Mouse (Mus musculus): ENCODE measurements at regions not wholly inside any gene's neighbourhood (a gene's known extent, or its start where the extent isn't known, plus 50 kb on each side); places are given as distances from the start of the nearest gene placed in this dataset.

DNA sequence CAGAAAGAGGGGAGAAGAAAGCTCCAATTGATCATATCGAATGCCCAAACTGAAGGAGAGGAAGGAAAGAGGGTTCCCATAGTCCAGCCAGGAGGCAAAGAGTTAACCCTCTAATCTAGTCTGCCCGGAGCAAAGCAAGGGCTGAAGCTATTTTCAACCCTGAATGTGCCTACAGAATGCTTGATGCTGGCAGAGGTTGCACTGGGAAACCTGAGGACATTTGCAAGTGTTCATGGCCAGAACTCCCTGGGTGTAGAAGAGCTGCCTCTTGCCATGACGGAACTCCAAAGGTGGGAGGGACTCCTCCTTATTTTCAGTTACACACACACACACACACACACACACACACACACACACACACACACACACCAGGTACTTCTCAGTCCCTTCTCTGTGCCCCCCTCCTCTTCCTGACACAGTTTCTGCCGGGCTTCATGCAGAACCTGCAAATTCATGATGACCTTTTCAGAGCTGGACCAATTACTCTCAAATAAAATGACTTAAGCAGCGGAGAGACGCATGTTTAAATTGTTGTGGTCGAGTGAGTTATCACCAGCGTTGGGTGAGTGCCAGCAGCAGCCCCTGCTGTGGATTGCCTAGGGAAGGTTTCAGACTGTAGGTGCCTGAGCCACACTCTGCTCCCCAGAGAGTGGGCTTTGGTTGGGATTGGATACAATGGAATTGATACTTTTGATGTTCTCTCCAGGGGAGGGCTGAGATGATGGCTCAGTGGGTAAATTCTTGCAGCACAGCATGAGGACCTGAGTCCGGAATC, 152.1 kb upstream of the Sdk2 start:
- no peak overlapping the region for H3K27ac ChIP-seq
- H3K4me1 ChIP-seq = peaks cover 24% of the 10 kb centered on the region
- no peaks in the 10 kb centered on the region for H3K36me3 ChIP-seq
- no peak overlapping the region for H3K9ac ChIP-seq
- peaks cover 29% of the 10 kb centered on the region for H3K27me3 ChIP-seq
- H3K4me2 ChIP-seq = no peak overlapping the region
- ATAC-seq (ENCODE audit: borderline replicate concordance, extremely low read depth, low FRiP score, low TSS enrichment) = no peak
- H3K9me3 ChIP-seq = no peaks in the 10 kb centered on the region
- H3K4me3 ChIP-seq = no peak overlapping the region
- 28% methylated on average over 9 of the region's 9 CpGs for WGBS

DNA sequence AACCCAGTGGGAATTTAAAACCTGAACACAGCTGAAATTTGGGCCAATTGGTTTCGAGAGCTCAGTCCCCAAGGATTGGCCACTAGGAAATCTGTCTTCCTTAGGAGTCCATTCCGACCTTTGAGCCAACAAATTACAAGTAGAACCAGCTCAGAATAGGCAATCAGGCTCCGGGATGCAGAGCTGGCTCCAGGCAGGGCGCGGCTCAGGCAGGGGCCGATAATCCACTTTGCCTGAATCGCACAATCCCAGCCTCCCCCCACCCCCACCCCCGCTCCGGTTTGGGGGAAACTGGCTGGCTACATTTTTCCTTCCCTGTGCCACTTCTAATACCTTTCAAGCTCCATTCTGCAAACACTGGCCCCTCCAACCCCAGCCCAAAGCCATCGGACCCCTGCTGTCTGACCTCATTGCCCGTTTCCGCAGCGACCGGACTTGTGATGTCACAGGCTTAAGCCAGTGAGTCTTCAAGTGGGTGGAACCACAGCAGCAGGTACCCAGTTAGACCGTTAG, 150.5 kb upstream of the Sdk2 start:
- H3K27ac ChIP-seq = no peak overlapping the region
- WGBS = 5% methylated on average over 15 of the region's 15 CpGs
- H3K9me3 ChIP-seq = no peaks in the 10 kb centered on the region
- ATAC-seq (ENCODE audit: borderline replicate concordance, extremely low read depth, low FRiP score, low TSS enrichment) = no peak
- no peak overlapping the region for H3K9ac ChIP-seq
- peak overlapping the region; percentile 15; the same call in 1 of the 2 replicates for H3K4me3 ChIP-seq
- no peaks in the 10 kb centered on the region for H3K36me3 ChIP-seq
- peaks cover 29% of the 10 kb centered on the region for H3K27me3 ChIP-seq
- peak overlapping the region; percentile 44 for H3K4me2 ChIP-seq
- H3K4me1 ChIP-seq = peaks cover 24% of the 10 kb centered on the region

DNA sequence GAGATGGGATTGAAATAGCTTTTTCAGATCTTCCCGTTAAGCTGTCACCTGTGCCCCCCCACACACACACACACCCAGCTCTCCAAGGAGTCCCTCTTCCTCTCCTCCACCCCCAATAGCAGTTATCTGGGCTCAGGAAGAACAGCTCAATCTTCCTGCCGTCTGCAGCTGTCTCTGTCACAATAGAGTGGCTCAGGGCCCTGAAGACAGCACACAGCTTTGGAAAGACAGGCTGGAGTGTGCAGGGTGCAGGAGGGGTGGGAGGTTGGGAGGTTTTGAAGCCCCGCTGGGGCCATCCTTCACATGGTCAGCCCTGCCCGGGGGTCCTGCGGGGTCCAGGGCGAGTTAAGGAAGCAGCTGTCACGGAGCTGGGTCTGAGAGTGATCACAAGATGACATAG, 149.6 kb upstream of the Sdk2 start:
- ATAC-seq (ENCODE audit: borderline replicate concordance, extremely low read depth, low FRiP score, low TSS enrichment) = no peak
- no peak overlapping the region for H3K4me2 ChIP-seq
- no peaks in the 10 kb centered on the region for H3K36me3 ChIP-seq
- peaks cover 24% of the 10 kb centered on the region for H3K4me1 ChIP-seq
- H3K9me3 ChIP-seq = no peaks in the 10 kb centered on the region
- H3K4me3 ChIP-seq = no peak overlapping the region
- H3K9ac ChIP-seq = no peak overlapping the region
- no peak overlapping the region for H3K27ac ChIP-seq
- 6% methylated on average over 7 of the region's 7 CpGs for WGBS
- H3K27me3 ChIP-seq = peaks cover 29% of the 10 kb centered on the region

DNA sequence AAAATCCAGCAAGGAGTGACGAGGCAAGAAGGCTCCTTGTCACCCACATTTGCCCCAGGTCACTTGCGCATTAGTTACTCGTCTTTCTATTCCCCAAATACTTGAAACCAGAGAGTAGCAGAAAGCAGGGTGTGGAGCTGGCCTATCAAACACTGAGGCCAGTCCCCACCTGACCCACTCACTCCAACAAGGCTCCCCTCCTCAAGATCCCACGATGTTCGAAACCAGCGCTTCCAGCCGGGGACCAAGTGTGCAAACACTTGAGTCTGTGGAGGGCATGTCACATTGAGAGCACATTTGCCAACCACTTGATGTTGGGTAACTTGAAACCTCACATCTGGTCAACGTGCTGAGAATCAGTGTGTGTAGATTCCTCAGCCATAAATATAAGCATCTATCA, 148.4 kb upstream of the Sdk2 start:
- peak; percentile 37 for ATAC-seq (ENCODE audit: borderline replicate concordance, extremely low read depth, low FRiP score, low TSS enrichment)
- no peaks in the 10 kb centered on the region for H3K36me3 ChIP-seq
- H3K9me3 ChIP-seq = no peaks in the 10 kb centered on the region
- WGBS = 56% methylated on average over 8 of the region's 8 CpGs
- H3K4me1 ChIP-seq = peaks cover 24% of the 10 kb centered on the region
- no peak overlapping the region for H3K9ac ChIP-seq
- no peak overlapping the region for H3K4me2 ChIP-seq
- peaks cover 29% of the 10 kb centered on the region for H3K27me3 ChIP-seq
- H3K4me3 ChIP-seq = no peak overlapping the region
- H3K27ac ChIP-seq = no peak overlapping the region

DNA sequence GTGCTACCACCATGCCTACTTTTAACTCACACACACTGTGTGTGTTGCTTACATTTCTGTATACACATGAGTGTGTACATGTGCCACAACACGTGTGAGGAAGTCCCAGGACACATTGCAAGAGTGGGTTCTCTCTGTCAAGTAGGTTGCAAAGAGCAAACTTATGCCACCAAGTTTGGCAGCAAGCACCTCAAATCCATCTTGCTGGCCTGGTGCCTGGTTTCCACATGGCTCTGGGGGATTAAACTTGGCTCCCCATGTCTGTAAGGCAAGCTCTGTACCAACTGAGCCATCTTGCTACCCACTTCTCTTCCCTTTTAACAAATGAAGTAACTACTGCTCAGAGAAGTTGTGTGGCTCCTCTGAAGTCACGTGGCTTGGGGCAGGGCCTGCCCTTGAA, 145.3 kb upstream of the Sdk2 start:
- no peak overlapping the region for H3K4me2 ChIP-seq
- no peaks in the 10 kb centered on the region for H3K9me3 ChIP-seq
- H3K27me3 ChIP-seq = peaks cover 13% of the 10 kb centered on the region
- H3K4me1 ChIP-seq = peaks cover 16% of the 10 kb centered on the region
- no peak for ATAC-seq (ENCODE audit: borderline replicate concordance, extremely low read depth, low FRiP score, low TSS enrichment)
- 46% methylated on average over 2 of the region's 2 CpGs for WGBS
- no peak overlapping the region for H3K4me3 ChIP-seq
- no peak overlapping the region for H3K9ac ChIP-seq
- no peaks in the 10 kb centered on the region for H3K36me3 ChIP-seq
- no peak overlapping the region for H3K27ac ChIP-seq

DNA sequence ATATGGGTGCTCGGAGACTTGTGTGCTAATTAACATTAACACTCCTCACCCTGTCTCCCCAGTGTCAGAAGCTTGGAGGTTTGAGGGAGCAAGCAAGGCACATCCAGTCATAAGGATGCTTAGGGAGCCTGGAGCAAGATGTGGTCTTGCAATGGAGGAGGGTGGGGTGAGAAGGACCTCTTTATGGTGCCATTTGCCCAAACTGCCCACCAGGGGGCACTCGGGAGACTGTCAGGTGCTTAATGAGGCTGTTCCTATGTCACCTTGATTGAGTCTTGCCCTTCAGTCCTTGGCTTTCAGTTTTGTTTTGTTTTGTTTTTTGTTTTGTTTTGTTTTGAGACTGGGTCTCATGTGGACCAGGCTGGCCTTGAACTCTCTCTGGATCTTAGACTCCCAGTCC, 138.3 kb upstream of the Sdk2 start:
- H3K27me3 ChIP-seq = no peaks in the 10 kb centered on the region
- WGBS = 45% methylated on average over 2 of the region's 2 CpGs
- no peak overlapping the region for H3K4me3 ChIP-seq
- H3K9me3 ChIP-seq = no peaks in the 10 kb centered on the region
- no peak overlapping the region for H3K27ac ChIP-seq
- no peaks in the 10 kb centered on the region for H3K36me3 ChIP-seq
- H3K4me1 ChIP-seq = no peaks in the 10 kb centered on the region
- H3K9ac ChIP-seq = no peak overlapping the region
- ATAC-seq (ENCODE audit: borderline replicate concordance, extremely low read depth, low FRiP score, low TSS enrichment) = no peak; the same call in 1 of the 2 replicates
- no peak overlapping the region for H3K4me2 ChIP-seq

DNA sequence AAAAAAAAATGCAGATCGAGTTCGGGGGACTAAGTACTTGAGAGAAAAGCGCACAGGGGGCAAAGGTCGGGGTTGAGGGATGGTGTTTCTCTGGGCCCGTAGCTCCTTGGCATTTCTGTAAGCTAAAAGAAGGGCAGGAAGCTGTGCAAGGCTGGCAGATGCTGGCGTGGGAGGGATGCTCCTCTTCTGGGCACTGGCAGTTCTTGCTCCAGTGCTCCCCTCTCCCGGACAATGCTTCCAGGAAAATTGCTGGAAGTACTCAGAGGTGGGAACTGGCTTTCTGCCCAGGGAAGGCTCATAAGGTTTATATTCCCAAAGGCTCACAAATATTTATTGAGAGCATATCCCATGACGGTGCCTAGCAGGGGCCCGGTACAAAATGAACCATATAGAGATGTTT, 136.6 kb upstream of the Sdk2 start:
- Histone ChIP-seq H3K27ac (no peak overlapping the region), H3K4me1 (peaks cover 12% of the 10 kb centered on the region), H3K9ac (no peak overlapping the region), H3K4me3 (no peak overlapping the region), H3K9me3 (no peaks in the 10 kb centered on the region), H3K4me2 (no peak overlapping the region), H3K27me3 (no peaks in the 10 kb centered on the region), H3K36me3 (no peaks in the 10 kb centered on the region)
- WGBS = 45% methylated on average over 9 of the region's 9 CpGs
- ATAC-seq (ENCODE audit: borderline replicate concordance, extremely low read depth, low FRiP score, low TSS enrichment) = no peak

DNA sequence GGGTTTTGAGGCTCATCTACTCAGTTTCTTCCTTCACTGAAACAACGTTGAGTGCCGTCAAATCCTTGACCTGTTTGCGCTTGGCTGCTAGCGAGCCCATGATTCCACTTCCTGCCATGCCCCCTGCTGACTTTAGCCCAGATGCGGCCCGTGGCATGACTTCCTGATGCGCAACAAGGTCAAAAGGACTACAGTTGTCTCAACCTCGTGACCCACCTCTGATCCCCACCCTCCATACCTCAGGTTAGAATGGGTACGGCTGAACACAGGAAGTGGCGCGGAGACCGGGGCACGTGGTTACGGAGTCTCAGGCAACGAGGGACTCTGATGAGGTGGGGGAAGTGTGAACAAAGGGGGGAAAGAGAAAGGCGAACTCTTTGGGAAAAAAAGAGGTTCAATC, 135.6 kb upstream of the Sdk2 start:
- no peak overlapping the region for H3K4me2 ChIP-seq
- 83% methylated on average over 16 of the region's 16 CpGs for WGBS
- H3K36me3 ChIP-seq = no peaks in the 10 kb centered on the region

DNA sequence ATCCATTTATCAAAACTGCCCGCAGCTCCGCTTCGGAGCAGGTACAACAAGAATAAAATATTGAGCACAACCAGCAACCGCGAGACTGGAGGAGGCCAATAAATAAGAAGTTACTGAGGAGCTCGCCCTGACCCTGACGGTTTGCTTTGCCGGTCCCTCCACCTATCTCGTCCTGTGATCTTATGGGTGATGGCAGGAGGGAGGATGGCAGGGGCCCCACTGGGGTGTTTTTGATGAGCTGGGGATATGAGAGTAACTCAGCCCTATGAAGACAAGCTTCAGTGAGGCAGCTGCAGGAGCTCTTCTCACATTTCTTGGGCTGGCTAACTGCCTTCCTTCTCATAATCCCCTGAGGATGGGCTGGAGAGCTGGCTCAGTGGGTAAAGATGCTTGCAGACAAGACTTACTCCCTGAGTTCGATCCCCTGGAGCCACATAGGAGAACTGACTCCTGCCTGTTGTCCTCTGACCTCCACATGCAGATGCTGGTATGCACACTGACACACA, 132.3 kb upstream of the Sdk2 start:
- H3K27me3 ChIP-seq = no peaks in the 10 kb centered on the region
- no peak overlapping the region for H3K9ac ChIP-seq
- H3K36me3 ChIP-seq = no peaks in the 10 kb centered on the region
- H3K9me3 ChIP-seq = no peaks in the 10 kb centered on the region
- peaks cover 17% of the 10 kb centered on the region for H3K4me1 ChIP-seq
- WGBS = 38% methylated on average over 10 of the region's 10 CpGs
- H3K4me3 ChIP-seq = no peak overlapping the region
- ATAC-seq (ENCODE audit: borderline replicate concordance, extremely low read depth, low FRiP score, low TSS enrichment) = no peak
- peak overlapping the region; percentile 88 for H3K27ac ChIP-seq
- peak overlapping the region; percentile 39 for H3K4me2 ChIP-seq

More for the DNA sequence above, 135.6 kb upstream of the Sdk2 start:
- ATAC-seq (ENCODE audit: borderline replicate concordance, extremely low read depth, low FRiP score, low TSS enrichment) = no peak
- Histone ChIP-seq H3K27me3 (no peaks in the 10 kb centered on the region), H3K9me3 (no peaks in the 10 kb centered on the region), H3K9ac (no peak overlapping the region), H3K4me1 (peaks cover 17% of the 10 kb centered on the region), H3K27ac (no peak overlapping the region), H3K4me3 (no peak overlapping the region)

DNA sequence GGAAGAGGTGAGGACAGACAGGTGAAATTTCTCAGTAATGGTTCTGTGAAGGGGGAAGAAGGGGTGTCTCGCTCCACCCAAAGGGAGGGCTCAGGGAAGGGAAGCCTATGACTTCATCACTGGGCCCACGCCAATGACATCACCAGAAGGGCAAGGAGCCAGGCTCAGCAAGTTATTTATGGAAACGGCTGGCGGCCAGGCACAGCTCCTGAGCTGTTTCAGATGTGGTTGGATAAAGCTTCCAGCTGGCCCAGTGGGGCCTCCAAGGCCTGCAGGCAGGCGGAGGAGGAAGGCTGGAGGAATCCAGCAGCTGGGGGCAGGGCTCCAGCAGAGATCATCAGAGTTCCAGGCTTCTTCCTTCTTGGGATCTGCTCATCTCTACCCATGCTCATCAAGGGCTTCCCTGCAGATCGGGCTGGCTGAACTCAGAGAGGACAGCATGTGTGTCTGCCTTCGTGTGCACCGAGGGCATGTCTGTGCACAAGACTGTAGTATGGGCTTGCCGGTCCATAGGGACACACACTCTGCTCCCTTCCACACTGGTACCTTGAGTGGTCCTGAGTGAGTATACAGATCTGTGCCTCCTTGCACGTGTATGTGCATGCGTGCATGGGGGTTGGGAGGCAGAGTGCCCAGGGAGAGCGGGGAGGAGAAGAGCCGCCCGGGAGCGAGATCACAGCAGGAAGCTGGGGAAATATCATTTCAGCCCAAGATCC, 131.6 kb upstream of the Sdk2 start:
- Histone ChIP-seq H3K4me1 (peaks cover 17% of the 10 kb centered on the region), H3K4me2 (peak overlapping the region; percentile 39), H3K9ac (no peak overlapping the region), H3K9me3 (no peaks in the 10 kb centered on the region), H3K4me3 (no peak overlapping the region), H3K36me3 (no peaks in the 10 kb centered on the region), H3K27me3 (no peaks in the 10 kb centered on the region), H3K27ac (peak overlapping the region; percentile 88)
- peak; percentile 97 for ATAC-seq (ENCODE audit: borderline replicate concordance, extremely low read depth, low FRiP score, low TSS enrichment)
- WGBS = 24% methylated on average over 15 of the region's 15 CpGs

DNA sequence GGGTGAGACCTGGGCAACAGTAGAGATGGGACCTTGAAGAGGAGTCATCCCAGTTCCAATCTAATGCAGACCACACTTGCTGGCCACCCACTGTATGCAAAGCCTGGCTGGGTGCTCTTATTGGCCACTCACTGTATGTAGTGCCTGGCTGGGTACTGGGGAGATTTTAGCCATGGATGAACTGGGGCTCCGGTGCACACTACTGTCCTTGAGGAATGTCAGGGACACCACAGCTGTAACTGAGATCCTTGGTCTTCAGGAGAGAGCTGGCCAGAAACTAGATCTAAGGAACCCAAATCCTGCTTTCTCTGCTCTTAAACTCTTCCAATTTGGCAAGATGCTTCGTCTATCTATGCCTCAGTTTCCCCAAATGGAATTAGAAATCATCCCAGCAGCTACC, 128.4 kb upstream of the Sdk2 start:
- Histone ChIP-seq H3K36me3 (no peaks in the 10 kb centered on the region), H3K27ac (no peak overlapping the region), H3K4me2 (no peak overlapping the region), H3K4me3 (no peak overlapping the region), H3K9ac (no peak overlapping the region), H3K9me3 (0 out of 2 replicates have a peak, but pooled peaks cover 5% of the 10 kb centered on the region), H3K4me1 (peaks cover 17% of the 10 kb centered on the region), H3K27me3 (no peaks in the 10 kb centered on the region)
- 91% methylated on average over 2 of the region's 2 CpGs for WGBS
- no peak for ATAC-seq (ENCODE audit: borderline replicate concordance, extremely low read depth, low FRiP score, low TSS enrichment)
